Mouse (Mus musculus): Measurements from ENCODE around the gene Fdxr. TPM values are rescaled to one million over a fixed set of nuclear protein-coding genes. Genes with fewer than 3 reads are reported as not detected.
A peak's percentile ranks its signal among the peaks of the same experiment; 100 is the strongest.

Gene Fdxr
- total and polyA plus RNA-seq, 2 experiments from 2014 or later = 16.4 to 18.6 TPM

GRCm38 (mm10) chr11:115250405-115251090 is 26.3 kb downstream of the Fdxr start:
- peaks cover 14% of the 10 kb centered on the region for H3K27me3 ChIP-seq (ENCODE audit: insufficient read depth, low read length)
- no peaks in the 10 kb centered on the region for H3K36me3 ChIP-seq (ENCODE audit: insufficient read depth)
- H3K4me3 ChIP-seq (ENCODE audit: low read depth, low read length) = peak overlapping the region; percentile 46
- no peak for TF ChIP-seq CTCF (IDR thresholded peaks at IDR 0.05; ENCODE audit: low read depth)
- H3K9ac ChIP-seq = peak overlapping the region; percentile 49
- no peak overlapping the region for H3K27ac ChIP-seq (ENCODE audit: low read depth, low read length)
- no peaks in the 10 kb centered on the region for H3K9me3 ChIP-seq (ENCODE audit: low read length)
- peaks cover 9% of the 10 kb centered on the region for H3K4me1 ChIP-seq (ENCODE audit: insufficient read depth)
- DNase-seq = no peak
- under 1% methylated on average over 32 of the region's 36 CpGs for WGBS
- H3K4me2 ChIP-seq (ENCODE audit: low read depth) = peak overlapping the region; percentile 70
- no peak; the same call in 1 of the 2 replicates for ATAC-seq

GRCm38 (mm10) chr11:115249721-115250404 is 27.0 kb downstream of the Fdxr start:
- peak; percentile 50 for TF ChIP-seq CTCF (IDR thresholded peaks at IDR 0.05; ENCODE audit: low read depth)
- no peak for DNase-seq
- H3K4me2 ChIP-seq (ENCODE audit: low read depth) = peak overlapping the region; percentile 70
- H3K9ac ChIP-seq = peak overlapping the region; percentile 49
- peaks cover 14% of the 10 kb centered on the region for H3K27me3 ChIP-seq (ENCODE audit: insufficient read depth, low read length)
- WGBS = 2% methylated on average over 62 of the region's 63 CpGs
- peaks cover 9% of the 10 kb centered on the region for H3K4me1 ChIP-seq (ENCODE audit: insufficient read depth)
- 0 out of 2 replicates have a peak, but pooled peaks cover 6% of the 10 kb centered on the region for H3K36me3 ChIP-seq (ENCODE audit: insufficient read depth)
- H3K4me3 ChIP-seq (ENCODE audit: low read depth, low read length) = peak overlapping the region; percentile 46
- no peaks in the 10 kb centered on the region for H3K9me3 ChIP-seq (ENCODE audit: low read length)
- no peak overlapping the region for H3K27ac ChIP-seq (ENCODE audit: low read depth, low read length)
- ATAC-seq = peak; percentile 28; the same call in 1 of the 2 replicates

GRCm38 (mm10) chr11:115247945-115248344 is 28.9 kb downstream of the Fdxr start:
- peaks cover 9% of the 10 kb centered on the region for H3K4me1 ChIP-seq (ENCODE audit: insufficient read depth)
- H3K4me3 ChIP-seq (ENCODE audit: low read depth, low read length) = no peak overlapping the region
- H3K27me3 ChIP-seq (ENCODE audit: insufficient read depth, low read length) = peaks cover 14% of the 10 kb centered on the region
- DNase-seq = no peak
- H3K9ac ChIP-seq = no peak overlapping the region
- TF ChIP-seq CTCF (IDR thresholded peaks at IDR 0.05; ENCODE audit: low read depth) = no peak
- WGBS = 76% methylated on average over 6 of the region's 6 CpGs
- no peak overlapping the region for H3K4me2 ChIP-seq (ENCODE audit: low read depth)
- ATAC-seq = no peak
- no peak overlapping the region for H3K27ac ChIP-seq (ENCODE audit: low read depth, low read length)
- H3K36me3 ChIP-seq (ENCODE audit: insufficient read depth) = peaks cover 22% of the 10 kb centered on the region
- no peaks in the 10 kb centered on the region for H3K9me3 ChIP-seq (ENCODE audit: low read length)

GRCm38 (mm10) chr11:115247240-115247639 is 29.6 kb downstream of the Fdxr start:
- TF ChIP-seq CTCF (IDR thresholded peaks at IDR 0.05; ENCODE audit: low read depth) = no peak
- Histone ChIP-seq H3K9me3 (ENCODE audit: low read length) (no peaks in the 10 kb centered on the region), H3K4me3 (ENCODE audit: low read depth, low read length) (no peak overlapping the region), H3K27me3 (ENCODE audit: insufficient read depth, low read length) (peaks cover 14% of the 10 kb centered on the region), H3K27ac (ENCODE audit: low read depth, low read length) (no peak overlapping the region), H3K9ac (no peak overlapping the region), H3K4me2 (ENCODE audit: low read depth) (no peak overlapping the region), H3K36me3 (ENCODE audit: insufficient read depth) (peaks cover 22% of the 10 kb centered on the region), H3K4me1 (ENCODE audit: insufficient read depth) (peaks cover 9% of the 10 kb centered on the region)
- 23% methylated on average over 3 of the region's 3 CpGs for WGBS
- DNase-seq (no peak), ATAC-seq (no peak)

DNA sequence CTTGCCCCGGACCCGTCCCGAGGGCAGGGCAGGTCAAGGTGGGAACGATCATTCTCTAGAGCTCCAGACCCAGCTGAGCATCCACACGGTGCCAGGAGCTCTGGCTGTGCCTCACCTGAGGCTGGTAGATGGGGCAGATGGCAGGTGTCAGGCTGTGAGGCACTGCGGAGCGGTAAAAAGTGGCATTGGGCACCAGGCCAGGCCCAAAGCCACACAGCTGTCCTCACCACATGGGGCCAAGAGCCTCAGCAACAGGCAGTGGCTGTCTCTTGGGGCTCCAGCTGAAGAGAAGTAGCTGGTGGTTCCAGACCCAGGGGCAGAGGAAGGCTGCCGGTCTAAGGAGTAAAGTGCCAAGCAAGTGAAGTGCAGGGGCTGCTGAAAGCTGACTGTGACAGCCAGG is 30.5 kb downstream of the Fdxr start:
- Histone ChIP-seq H3K4me2 (ENCODE audit: low read depth) (no peak overlapping the region), H3K36me3 (ENCODE audit: insufficient read depth) (peaks cover 22% of the 10 kb centered on the region), H3K4me3 (ENCODE audit: low read depth, low read length) (no peak overlapping the region), H3K9ac (no peak overlapping the region), H3K9me3 (ENCODE audit: low read length) (no peaks in the 10 kb centered on the region), H3K27ac (ENCODE audit: low read depth, low read length) (no peak overlapping the region), H3K27me3 (ENCODE audit: insufficient read depth, low read length) (peaks cover 14% of the 10 kb centered on the region), H3K4me1 (ENCODE audit: insufficient read depth) (peaks cover 9% of the 10 kb centered on the region)
- DNase-seq (no peak), ATAC-seq (no peak)
- TF ChIP-seq CTCF (IDR thresholded peaks at IDR 0.05; ENCODE audit: low read depth) = no peak
- WGBS = 55% methylated on average over 8 of the region's 8 CpGs

DNA sequence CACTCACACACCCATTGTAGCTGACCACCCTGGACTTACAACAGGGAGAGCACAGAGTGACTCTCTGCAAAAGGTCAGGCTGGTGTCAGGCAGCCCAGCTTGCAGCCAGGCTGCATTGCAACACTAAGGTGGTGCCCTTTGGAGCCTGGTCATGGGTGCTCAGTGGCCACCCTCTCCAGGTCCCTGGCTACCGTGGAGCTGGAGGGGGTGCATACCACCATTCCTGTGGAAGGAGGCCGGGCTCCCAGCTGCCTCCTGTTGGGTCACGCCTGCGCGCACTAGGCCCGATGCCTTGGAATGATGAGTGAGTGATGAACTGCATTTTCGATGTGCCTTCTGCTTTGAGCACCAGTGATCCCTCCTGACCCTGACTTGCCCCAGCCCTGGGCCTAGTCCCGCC is 32.0 kb downstream of the Fdxr start:
- Histone ChIP-seq H3K4me2 (ENCODE audit: low read depth) (no peak overlapping the region), H3K27ac (ENCODE audit: low read depth, low read length) (no peak overlapping the region), H3K4me1 (ENCODE audit: insufficient read depth) (peaks cover 4% of the 10 kb centered on the region), H3K27me3 (ENCODE audit: insufficient read depth, low read length) (peaks cover 8% of the 10 kb centered on the region), H3K9ac (no peak overlapping the region), H3K36me3 (ENCODE audit: insufficient read depth) (peaks cover 22% of the 10 kb centered on the region), H3K9me3 (ENCODE audit: low read length) (no peaks in the 10 kb centered on the region), H3K4me3 (ENCODE audit: low read depth, low read length) (no peak overlapping the region)
- WGBS = 91% methylated on average over 8 of the region's 8 CpGs
- ATAC-seq (no peak), DNase-seq (no peak)
- TF ChIP-seq CTCF (IDR thresholded peaks at IDR 0.05; ENCODE audit: low read depth) = no peak

DNA sequence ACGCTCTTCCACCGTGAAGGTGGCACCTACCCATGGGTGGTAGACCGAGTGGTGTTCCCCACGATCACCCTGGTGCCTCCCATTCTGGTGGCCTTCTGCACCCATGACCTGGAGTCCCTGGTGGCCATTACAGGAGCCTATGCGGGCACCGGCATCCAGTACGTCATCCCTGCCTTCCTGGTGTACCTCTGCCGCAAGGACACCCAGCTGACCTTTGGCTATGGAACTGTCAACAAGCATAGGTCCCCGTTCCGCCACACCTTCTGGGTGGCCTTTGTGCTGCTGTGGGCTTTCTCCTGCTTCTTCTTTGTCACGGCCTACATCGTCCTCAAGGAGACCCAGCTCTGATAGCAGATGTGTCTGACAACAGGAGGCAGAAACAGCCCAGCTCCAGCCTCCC is 33.1 kb downstream of the Fdxr start:
- Histone ChIP-seq H3K36me3 (ENCODE audit: insufficient read depth) (peaks cover 22% of the 10 kb centered on the region), H3K4me1 (ENCODE audit: insufficient read depth) (no peaks in the 10 kb centered on the region; the same call in 1 of the 2 replicates), H3K27ac (ENCODE audit: low read depth, low read length) (no peak overlapping the region), H3K4me2 (ENCODE audit: low read depth) (no peak overlapping the region), H3K4me3 (ENCODE audit: low read depth, low read length) (no peak overlapping the region), H3K9ac (no peak overlapping the region), H3K27me3 (ENCODE audit: insufficient read depth, low read length) (peaks cover under 1% of the 10 kb centered on the region; the same call in 1 of the 2 replicates), H3K9me3 (ENCODE audit: low read length) (no peaks in the 10 kb centered on the region)
- TF ChIP-seq CTCF (IDR thresholded peaks at IDR 0.05; ENCODE audit: low read depth) = no peak
- 94% methylated on average over 12 of the region's 12 CpGs for WGBS
- DNase-seq (no peak), ATAC-seq (no peak)

Measured in forebrain, postnatal 0 days (tissue).